Mouse (Mus musculus) liver, embryonic 14.5 days (tissue): ENCODE results near the gene Col23a1. TPM values are rescaled to one million over a fixed set of nuclear protein-coding genes. Genes with fewer than 3 reads are reported as not detected.
"Not testable (repeated sequence)": the region's sequence is repeated elsewhere in the genome, so short reads cannot be mapped to it uniquely, and the experiment has no call there.

Source experiments
- ATAC-seq: fragments of 200-750 bp; cut with Nextera tagmentation; 2 replicates; pipeline ENCODE4 v1.8.0; 2017; ENCODE audit warnings: moderate number of reproducible peaks, mild to moderate bottlenecking, moderate library complexity; ENCODE audit not compliant: insufficient read depth
- DNase-seq, 3 experiments: peaks; one replicate each; pipeline ENCODE4 v3.0.0-alpha.2; 2012 to 2013; ENCODE audit warnings: low read depth in 3 of 3, low spot score in 3 of 3
- H3K27ac ChIP-seq: fragments of 300-500 bp; sonication (generic); 2 replicates; pipeline ENCODE4 v1.5.1; 2014; ENCODE audit warnings: moderate library complexity, mild to moderate bottlenecking, control low read depth, inconsistent platforms
- H3K27me3 ChIP-seq: fragments of 300-500 bp; sonication (generic); 2 replicates; pipeline ENCODE4 v1.6.1; 2014; ENCODE audit warnings: mild to moderate bottlenecking, low read length, moderate library complexity; ENCODE audit not compliant: control insufficient read depth, insufficient read depth
- H3K36me3 ChIP-seq: fragments of 300-500 bp; sonication (generic); replicated peaks from 2 replicates; pipeline ENCODE4 v1.6.1; 2014; ENCODE audit warnings: low read depth; ENCODE audit not compliant: control insufficient read depth, insufficient read depth
- H3K4me1 ChIP-seq, 2 experiments: fragments of 200-500 bp in 1 of 2; fragments of 300-500 bp in 1 of 2; sonication (generic) in 1 of 2; replicated peaks; 2 replicates each; pipeline ENCODE4 v1.6.1; 2012 to 2014; ENCODE audit warnings: antibody characterized with exemption in 1 of 2, inconsistent platforms in 1 of 2, low read length in 1 of 2; ENCODE audit not compliant: control insufficient read depth in 2 of 2, insufficient read depth in 2 of 2
- H3K4me2 ChIP-seq: fragments of 300-500 bp; sonication (generic); 2 replicates; pipeline ENCODE4 v1.6.1; 2014; ENCODE audit warnings: low read depth, mild to moderate bottlenecking, control low read depth, moderate library complexity
- H3K4me3 ChIP-seq, 2 experiments: fragments of 200-500 bp in 1 of 2; fragments of 300-500 bp in 1 of 2; sonication (generic) in 1 of 2; 2 replicates each; pipeline ENCODE4 v1.5.1; 2012 to 2014; ENCODE audit warnings: low read depth in 2 of 2, low read length in 2 of 2, mild to moderate bottlenecking in 2 of 2, control low read depth in 1 of 2, inconsistent platforms in 1 of 2, moderate library complexity in 1 of 2; ENCODE audit not compliant: insufficient read depth in 1 of 2
- H3K9ac ChIP-seq: fragments of 300-500 bp; sonication (generic); replicated peaks from 2 replicates; pipeline ENCODE4 v1.6.1; 2014; ENCODE audit warnings: mild to moderate bottlenecking, control low read depth, moderate library complexity
- H3K9me3 ChIP-seq: fragments of 300-500 bp; sonication (generic); 2 replicates; pipeline ENCODE4 v1.6.1; 2016; ENCODE audit warnings: low read length, mixed read lengths; ENCODE audit not compliant: control insufficient read depth
- CTCF ChIP-seq: IDR thresholded peaks from 2 replicates; pipeline ENCODE4 v1.5.1; 2016; ENCODE audit warnings: antibody characterized with exemption, low read depth, control low read depth
- EP300 ChIP-seq: IDR thresholded peaks from 2 replicates; pipeline ENCODE4 v1.6.1; 2016; ENCODE audit warnings: antibody characterized with exemption, low read depth
- WGBS: fragments of 180-500 bp; shearing (Covaris S2); extraction: QIAGEN DNeasy Blood & Tissue Kit; methylation state at CpG from one replicate; pipeline ENCODE4 v1.1.7; 2014; ENCODE audit not compliant: insufficient replicate concordance; 5-methylcytosine and 5-hydroxymethylcytosine counted together
- polyA plus RNA-seq, 2 experiments: library from polyadenylated mRNA; depleted of rRNA in 1 of 2; stranded (reverse) in 1 of 2; unstranded in 1 of 2; fragments of >200 nt; fragmentation: Nextera tagmentation in 1 of 2; extraction: Ambion mirVana in 1 of 2; gene quantifications; 2 replicates each; pipeline versions ENCODE4 v1.2.1 to v1.2.3; 2012 to 2014

Col23a1 gene
- polyA plus RNA-seq, 2 experiments = 0.11 to 0.19 TPM

DNA sequence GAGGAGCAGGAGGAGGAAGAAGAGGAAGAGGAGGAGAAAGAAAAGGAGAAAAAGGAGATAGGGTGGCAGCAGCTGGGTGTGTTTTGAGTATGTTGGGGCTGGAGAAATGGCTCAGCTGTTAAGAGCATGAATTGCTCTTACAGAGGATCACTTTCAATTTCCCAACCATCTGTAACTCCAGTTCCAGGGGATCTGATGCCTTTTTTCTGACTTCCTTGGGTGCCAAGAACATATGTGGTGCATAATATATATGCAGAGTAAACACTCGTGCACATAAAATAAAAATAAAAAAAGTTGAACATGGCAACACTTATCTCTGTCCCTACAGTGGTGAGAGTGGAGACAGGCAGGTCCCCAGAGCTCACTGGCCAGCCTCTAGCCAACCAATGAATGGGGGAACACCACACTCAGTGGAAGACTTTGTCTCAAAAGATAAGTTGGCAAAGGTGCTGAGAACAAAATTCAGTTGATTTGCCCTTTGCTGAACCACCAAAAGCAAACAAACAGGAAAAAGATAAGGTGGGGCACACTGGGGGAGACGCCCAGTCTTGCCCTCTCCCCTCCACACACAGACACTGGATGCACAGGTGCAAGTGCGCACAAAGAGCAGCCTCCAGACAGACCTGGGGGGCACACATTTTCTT, 319.7 kb downstream of the Col23a1 start:
- peak overlapping the region; percentile 77 for H3K27ac ChIP-seq
- H3K36me3 ChIP-seq = peaks cover 12% of the 10 kb centered on the region
- H3K27me3 ChIP-seq = no peaks in the 10 kb centered on the region
- peak; percentile 46 to 58 (median 50) for DNase-seq
- TF ChIP-seq EP300 = no peak
- TF ChIP-seq CTCF = no peak
- peak; percentile 54 for ATAC-seq
- H3K4me2 ChIP-seq = peak overlapping the region; percentile 59
- no peaks in the 10 kb centered on the region for H3K9me3 ChIP-seq
- peak overlapping the region; percentile 53 for H3K9ac ChIP-seq
- H3K4me3 ChIP-seq = peak overlapping the region in 1 of 2 experiments; percentile 28; a peak in 2 of 4 replicates
- 9% methylated on average over 3 of the region's 3 CpGs for WGBS
- peaks cover 22 to 26% of the 10 kb centered on the region in 2 experiments for H3K4me1 ChIP-seq

GRCm38 (mm10) chr11:51609940-51610339, 320.2 kb downstream of the Col23a1 start:
- H3K36me3 ChIP-seq, H3K27me3 ChIP-seq, H3K4me3 ChIP-seq, H3K9ac ChIP-seq, ATAC-seq, H3K9me3 ChIP-seq, DNase-seq: not testable (repeated sequence)
- 42% methylated on average over 5 of the region's 5 CpGs for WGBS
- Histone ChIP-seq H3K4me2 (peak overlapping the region; percentile 59), H3K4me1 (peaks cover 23% of the 10 kb centered on the region in 2 experiments), H3K27ac (peak overlapping the region; percentile 77)

GRCm38 (mm10) chr11:51614256-51614655, 324.5 kb downstream of the Col23a1 start:
- H3K4me1 ChIP-seq = peaks cover 13 to 21% of the 10 kb centered on the region in 2 experiments
- no peaks in the 10 kb centered on the region for H3K36me3 ChIP-seq
- ATAC-seq (no peak), DNase-seq (no peak)
- no peak overlapping the region for H3K9ac ChIP-seq
- 76% methylated on average over 8 of the region's 8 CpGs for WGBS
- no peaks in the 10 kb centered on the region for H3K9me3 ChIP-seq
- no peak overlapping the region for H3K4me3 ChIP-seq
- H3K4me2 ChIP-seq = no peak overlapping the region
- TF ChIP-seq CTCF (no peak), EP300 (no peak)
- no peak overlapping the region for H3K27ac ChIP-seq
- no peaks in the 10 kb centered on the region for H3K27me3 ChIP-seq

GRCm38 (mm10) chr11:51615129-51615528, 325.4 kb downstream of the Col23a1 start:
- Histone ChIP-seq H3K36me3 (no peaks in the 10 kb centered on the region), H3K9ac (peak overlapping the region; percentile 95), H3K4me1 (peaks cover 6 to 14% of the 10 kb centered on the region in 2 experiments), H3K27ac (peak overlapping the region; percentile 84), H3K27me3 (no peaks in the 10 kb centered on the region), H3K4me3 (peak overlapping the region; percentile 60 to 74), H3K9me3 (no peaks in the 10 kb centered on the region), H3K4me2 (peak overlapping the region; percentile 97)
- 31% methylated on average over 7 of the region's 7 CpGs for WGBS
- TF ChIP-seq EP300 (no peak), CTCF (no peak)
- DNase-seq (no peak), ATAC-seq (no peak)

GRCm38 (mm10) chr11:51615601-51616000, 325.9 kb downstream of the Col23a1 start:
- DNase-seq (peak; percentile 76 to 81 (median 77)), ATAC-seq (peak; percentile 76)
- Histone ChIP-seq H3K9ac (peak overlapping the region; percentile 95), H3K27ac (peak overlapping the region; percentile 84), H3K9me3 (no peaks in the 10 kb centered on the region), H3K27me3 (no peaks in the 10 kb centered on the region), H3K4me1 (peaks cover 6 to 16% of the 10 kb centered on the region in 2 experiments), H3K4me2 (peak overlapping the region; percentile 97), H3K36me3 (no peaks in the 10 kb centered on the region), H3K4me3 (peak overlapping the region; percentile 60 to 74)
- TF ChIP-seq EP300 (no peak), CTCF (no peak)
- WGBS = under 1% methylated on average over 14 of the region's 14 CpGs

DNA sequence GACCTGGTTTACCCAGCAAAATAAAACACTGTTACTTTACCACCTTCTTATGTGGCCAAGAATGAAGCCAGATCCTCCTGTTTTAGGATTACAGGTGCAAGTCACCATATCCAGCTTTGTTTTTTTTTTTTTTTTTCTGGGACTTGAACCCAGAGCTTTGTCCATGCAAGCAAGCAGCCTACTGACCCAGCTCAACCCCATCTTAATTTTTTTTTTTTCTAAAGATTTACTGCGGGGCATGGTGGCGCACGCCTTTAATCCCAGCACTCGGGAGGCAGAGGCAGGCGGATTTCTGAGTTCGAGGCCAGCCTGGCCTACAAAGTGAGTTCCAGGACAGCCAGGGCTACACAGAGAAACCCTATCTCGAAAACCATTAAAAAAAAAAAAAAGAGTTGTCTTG, 326.4 kb downstream of the Col23a1 start:
- not testable (repeated sequence) for H3K36me3 ChIP-seq
- peak overlapping the region; percentile 60 to 74 for H3K4me3 ChIP-seq
- H3K27ac ChIP-seq = peak overlapping the region; percentile 84

More for the DNA sequence above, 326.4 kb downstream of the Col23a1 start:
- Histone ChIP-seq H3K4me1 (peaks cover 6 to 19% of the 10 kb centered on the region in 2 experiments), H3K4me2 (peak overlapping the region; percentile 97), H3K9ac (peak overlapping the region; percentile 95)
- not testable (repeated sequence) for H3K9me3 ChIP-seq, H3K27me3 ChIP-seq, DNase-seq, ATAC-seq
- 78% methylated on average over 7 of the region's 7 CpGs for WGBS
